Mouse (Mus musculus): Measurements from ENCODE around the gene Olfr1094. TPM values are rescaled to one million over a fixed set of nuclear protein-coding genes. Genes with fewer than 3 reads are reported as not detected.

Olfr1094 gene
- not detected in 2 replicates for polyA plus RNA-seq (2015; fragmentation: Nextera tagmentation; extraction: Ambion mirVana)

GRCm38 (mm10) chr2:86824363-86824762 is at the start of gene Olfr1094:
Gene Olfr1094 (plus strand): TSS chr2:86824663.
- H3K4me3 ChIP-seq = no peak within 1 kb of the TSS
- H3K27me3 ChIP-seq = no peaks in the 10 kb centered on the region
- H3K4me1 ChIP-seq = no peaks in the 10 kb centered on the region
- H3K9ac ChIP-seq = no peak within 1 kb of the TSS
- no peaks in the 10 kb centered on the region for H3K9me3 ChIP-seq
- no peak within 1 kb of the TSS for H3K4me2 ChIP-seq (replicated peaks)
- no peak for ATAC-seq (ENCODE audit: low FRiP score, low read depth)
- H3K27ac ChIP-seq = no peak within 1 kb of the TSS
- H3K36me3 ChIP-seq = no peaks in the 10 kb centered on the region

- Histone ChIP-seq H3K9ac (no peak within 1 kb of the TSS), H3K36me3 (no peaks in the 10 kb centered on the region), H3K9me3 (no peaks in the 10 kb centered on the region), H3K27ac (no peak within 1 kb of the TSS), H3K4me1 (no peaks in the 10 kb centered on the region), H3K4me2 (replicated peaks) (no peak within 1 kb of the TSS), H3K27me3 (no peaks in the 10 kb centered on the region), H3K4me3 (no peak within 1 kb of the TSS)
- ATAC-seq (ENCODE audit: low FRiP score, low read depth) = no peak
- WGBS = 86% methylated on average over 2 of the region's 2 CpGs
These were observed 42.3 kb upstream of the Olfr1094 start, which contains the start of gene Olfr1093 for GRCm38 (mm10) chr2:86782179-86782578. Gene Olfr1093 (plus strand): TSS chr2:86782479.

- no peak for ATAC-seq (ENCODE audit: low FRiP score, low read depth)
- Histone ChIP-seq H3K9me3 (no peaks in the 10 kb centered on the region), H3K27me3 (no peaks in the 10 kb centered on the region), H3K36me3 (no peaks in the 10 kb centered on the region), H3K27ac (no peak within 1 kb of the TSS), H3K4me3 (no peak within 1 kb of the TSS), H3K4me2 (replicated peaks) (no peak within 1 kb of the TSS), H3K9ac (no peak within 1 kb of the TSS), H3K4me1 (no peaks in the 10 kb centered on the region)
These were observed 14.5 kb upstream of the Olfr1094 start, which contains the start of gene Olfr141 for GRCm38 (mm10) chr2:86809918-86810317. Gene Olfr141 (minus strand): TSS chr2:86810018.

DNA sequence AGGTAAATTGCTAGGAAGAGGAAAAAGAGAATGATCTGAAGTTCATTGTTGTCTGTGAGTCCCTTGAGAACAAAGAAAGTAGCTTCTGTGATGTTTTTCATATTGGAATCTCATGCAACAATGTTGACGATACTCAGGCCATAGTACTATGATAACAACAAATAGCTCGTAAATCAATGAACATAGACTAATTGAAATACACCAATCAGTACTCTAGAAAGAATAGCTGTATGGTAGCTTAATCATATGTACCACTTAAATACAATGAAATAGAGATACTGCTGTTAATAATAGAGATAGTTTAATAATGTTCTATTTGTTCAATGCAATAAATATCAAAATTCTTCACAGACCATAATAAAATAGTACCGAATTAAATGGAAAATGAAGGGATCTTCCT is 27.1 kb downstream of the Olfr1094 start, which contains the start of gene Olfr1095:
TSS of gene Olfr1095 (minus strand) at position 101 of the 400 bp plus-strand sequence.
- Histone ChIP-seq H3K9me3 (no peaks in the 10 kb centered on the region), H3K27me3 (no peaks in the 10 kb centered on the region), H3K27ac (no peak within 1 kb of the TSS), H3K4me2 (replicated peaks) (no peak within 1 kb of the TSS), H3K4me3 (no peak within 1 kb of the TSS), H3K9ac (no peak within 1 kb of the TSS), H3K36me3 (no peaks in the 10 kb centered on the region), H3K4me1 (no peaks in the 10 kb centered on the region)
- 90% methylated on average over 3 of the region's 3 CpGs for WGBS
- no peak for ATAC-seq (ENCODE audit: low FRiP score, low read depth)

- no peaks in the 10 kb centered on the region for H3K27me3 ChIP-seq
- H3K9ac ChIP-seq = no peak within 1 kb of the TSS
- H3K27ac ChIP-seq = no peak within 1 kb of the TSS
- no peak within 1 kb of the TSS for H3K4me2 ChIP-seq (replicated peaks)
- no peak within 1 kb of the TSS for H3K4me3 ChIP-seq
- H3K4me1 ChIP-seq = no peaks in the 10 kb centered on the region
- no peaks in the 10 kb centered on the region for H3K36me3 ChIP-seq
- no peaks in the 10 kb centered on the region for H3K9me3 ChIP-seq
- 53% methylated on average over 1 of the region's 1 CpGs for WGBS
- ATAC-seq (ENCODE audit: low FRiP score, low read depth) = no peak
These were observed 50.2 kb downstream of the Olfr1094 start, which contains the start of gene Gm13723 for GRCm38 (mm10) chr2:86874702-86875101. Gene Gm13723 (minus strand): TSS chr2:86874802.

Other genes with a start within 250 kb of the Olfr1094 start
- not detected in 2 replicates for gene Olfr1082, start 225.7 kb upstream of the Olfr1094 start, polyA plus RNA-seq (2015; fragmentation: Nextera tagmentation; extraction: Ambion mirVana)
- not detected in 2 replicates for gene Olfr1084, start 184.9 kb upstream of the Olfr1094 start, polyA plus RNA-seq (2015; fragmentation: Nextera tagmentation; extraction: Ambion mirVana)
- gene Olfr1085, start 162.6 kb upstream of the Olfr1094 start, polyA plus RNA-seq (2015; fragmentation: Nextera tagmentation; extraction: Ambion mirVana) = not detected in 2 replicates
- not detected in 2 replicates for gene Olfr1086, start 144.6 kb upstream of the Olfr1094 start, polyA plus RNA-seq (2015; fragmentation: Nextera tagmentation; extraction: Ambion mirVana)
- not detected in 2 replicates for gene Olfr1087, start 126.3 kb upstream of the Olfr1094 start, polyA plus RNA-seq (2015; fragmentation: Nextera tagmentation; extraction: Ambion mirVana)
- not detected in 2 replicates for gene Olfr1089, start 91.0 kb upstream of the Olfr1094 start, polyA plus RNA-seq (2015; fragmentation: Nextera tagmentation; extraction: Ambion mirVana)
- not detected in 2 replicates for gene Olfr1090, start 65.7 kb upstream of the Olfr1094 start, polyA plus RNA-seq (2015; fragmentation: Nextera tagmentation; extraction: Ambion mirVana)
- not detected in 2 replicates for gene Olfr1093, start 42.2 kb upstream of the Olfr1094 start, polyA plus RNA-seq (2015; fragmentation: Nextera tagmentation; extraction: Ambion mirVana)
- gene Olfr141, start 14.6 kb upstream of the Olfr1094 start, polyA plus RNA-seq (2015; fragmentation: Nextera tagmentation; extraction: Ambion mirVana) = not detected in 2 replicates
- not detected in 2 replicates for gene Olfr1095, start 27.0 kb downstream of the Olfr1094 start, polyA plus RNA-seq (2015; fragmentation: Nextera tagmentation; extraction: Ambion mirVana)
- gene Gm13723, start 50.1 kb downstream of the Olfr1094 start, polyA plus RNA-seq (2015; fragmentation: Nextera tagmentation; extraction: Ambion mirVana) = not detected in 2 replicates
- not detected in 2 replicates for gene Olfr1097, start 67.6 kb downstream of the Olfr1094 start, polyA plus RNA-seq (2015; fragmentation: Nextera tagmentation; extraction: Ambion mirVana)
- gene Olfr1098, start 99.9 kb downstream of the Olfr1094 start, polyA plus RNA-seq (2015; fragmentation: Nextera tagmentation; extraction: Ambion mirVana) = not detected in 2 replicates
- gene Olfr1099, start 136.0 kb downstream of the Olfr1094 start, polyA plus RNA-seq (2015; fragmentation: Nextera tagmentation; extraction: Ambion mirVana) = not detected in 2 replicates
- gene Olfr1100, start 155.3 kb downstream of the Olfr1094 start, polyA plus RNA-seq (2015; fragmentation: Nextera tagmentation; extraction: Ambion mirVana) = not detected in 2 replicates
- gene Olfr1101, start 166.6 kb downstream of the Olfr1094 start, polyA plus RNA-seq (2015; fragmentation: Nextera tagmentation; extraction: Ambion mirVana) = not detected in 2 replicates
- not detected in 2 replicates for gene Olfr1102, start 173.7 kb downstream of the Olfr1094 start, polyA plus RNA-seq (2015; fragmentation: Nextera tagmentation; extraction: Ambion mirVana)
- not detected in 2 replicates for gene Olfr1104, start 202.4 kb downstream of the Olfr1094 start, polyA plus RNA-seq (2015; fragmentation: Nextera tagmentation; extraction: Ambion mirVana)
- gene Olfr1105, start 211.9 kb downstream of the Olfr1094 start, polyA plus RNA-seq (2015; fragmentation: Nextera tagmentation; extraction: Ambion mirVana) = not detected in 2 replicates
- not detected in 2 replicates for gene Olfr1106, start 227.6 kb downstream of the Olfr1094 start, polyA plus RNA-seq (2015; fragmentation: Nextera tagmentation; extraction: Ambion mirVana)